Mouse (Mus musculus) WW6 (cell line): ENCODE measurements around the gene Dnah14.

Experiments used
- DNase-seq: peaks from one replicate; pipeline ENCODE4 v3.0.0-alpha.2; 2013; ENCODE audit warnings: low read depth, low spot score

The Dnah14 gene

GRCm38 (mm10) chr1:181576322-181576721, at the start of gene Dnah14:
Gene Dnah14, plus strand, starts transcription at chr1:181576559.
- DNase-seq, result no peak

- DNase-seq, result no peak
These were observed 47.0 kb upstream of the Dnah14 start for GRCm38 (mm10) chr1:181529368-181529767.

GRCm38 (mm10) chr1:181535165-181535873, 41.0 kb upstream of the Dnah14 start:
- DNase-seq, result no peak

GRCm38 (mm10) chr1:181537627-181538525, 38.5 kb upstream of the Dnah14 start:
- no peak for DNase-seq

GRCm38 (mm10) chr1:181539846-181540769, 36.3 kb upstream of the Dnah14 start:
- DNase-seq, result no peak

- DNase-seq, result no peak
These were observed 32.5 kb upstream of the Dnah14 start for GRCm38 (mm10) chr1:181543711-181544383.

GRCm38 (mm10) chr1:181545044-181545772, 31.2 kb upstream of the Dnah14 start:
- peak; percentile 18 for DNase-seq

- DNase-seq, result no peak
These were observed 26.4 kb upstream of the Dnah14 start for GRCm38 (mm10) chr1:181549987-181550386.

GRCm38 (mm10) chr1:181550826-181551225, 25.5 kb upstream of the Dnah14 start:
- no peak for DNase-seq

GRCm38 (mm10) chr1:181552533-181553410, 23.6 kb upstream of the Dnah14 start:
- no peak for DNase-seq

GRCm38 (mm10) chr1:181555475-181555874, 20.9 kb upstream of the Dnah14 start:
- DNase-seq, result no peak

GRCm38 (mm10) chr1:181559655-181560054, 16.7 kb upstream of the Dnah14 start:
- DNase-seq, result no peak

- no peak for DNase-seq
These were observed 16.0 kb upstream of the Dnah14 start for GRCm38 (mm10) chr1:181560325-181560724.

- DNase-seq, result no peak
These were observed 15.2 kb upstream of the Dnah14 start for GRCm38 (mm10) chr1:181560896-181561767.

- DNase-seq, result no peak
These were observed 14.5 kb upstream of the Dnah14 start for GRCm38 (mm10) chr1:181561768-181562444.

GRCm38 (mm10) chr1:181569447-181569846, 6.9 kb upstream of the Dnah14 start:
- no peak for DNase-seq

- DNase-seq, result no peak
These were observed 6.8 kb downstream of the Dnah14 start for GRCm38 (mm10) chr1:181583152-181583551.

- no peak for DNase-seq
These were observed 12.8 kb downstream of the Dnah14 start for GRCm38 (mm10) chr1:181589116-181589515.
